Mouse (Mus musculus) frontal cortex, postnatal 25 days (tissue): ENCODE data around the gene Taf6l.
A peak's percentile ranks its signal among the peaks of the same experiment; 100 is the strongest.

Source experiments
- DNase-seq, 2 experiments: peaks; one replicate each; pipeline ENCODE4 v3.0.0; 2022; ENCODE audit warnings: low spot score in 2 of 2

Gene Taf6l

GRCm38 (mm10) chr19:8786008-8786781, at the start of gene Taf6l:
Taf6l (minus strand) TSS chr19:8786417.
- DNase-seq, result peak; percentile 84

- DNase-seq, result no peak
Observed at GRCm38 (mm10) chr19:8832971-8833370, 46.8 kb upstream of the Taf6l start.

- DNase-seq, result no peak
Observed at GRCm38 (mm10) chr19:8831262-8831661, 45.0 kb upstream of the Taf6l start.

GRCm38 (mm10) chr19:8830664-8831063, 44.4 kb upstream of the Taf6l start:
- DNase-seq, result no peak

GRCm38 (mm10) chr19:8829660-8830059, 43.4 kb upstream of the Taf6l start, which contains the start of gene AC129217.1:
AC129217.1 (plus strand) TSS chr19:8829773.
- no peak for DNase-seq

GRCm38 (mm10) chr19:8822696-8823095, 36.5 kb upstream of the Taf6l start:
- no peak for DNase-seq

- no peak for DNase-seq
Observed at GRCm38 (mm10) chr19:8821146-8821545, 34.9 kb upstream of the Taf6l start.

GRCm38 (mm10) chr19:8820424-8820956, 34.3 kb upstream of the Taf6l start:
- DNase-seq, result no peak

- peak; percentile 96 for DNase-seq
Observed at GRCm38 (mm10) chr19:8819596-8820423, 33.6 kb upstream of the Taf6l start, which contains the start of gene Hnrnpul2. Hnrnpul2 (plus strand) TSS chr19:8820010.

- DNase-seq, result peak; percentile 91 to 95
Observed at GRCm38 (mm10) chr19:8818801-8819595, 32.8 kb upstream of the Taf6l start, which contains the start of gene Ttc9c. Ttc9c (minus strand) TSS chr19:8819333.

GRCm38 (mm10) chr19:8818301-8818798, 32.1 kb upstream of the Taf6l start:
- DNase-seq, result no peak

- no peak for DNase-seq
Observed at GRCm38 (mm10) chr19:8817001-8817400, 30.8 kb upstream of the Taf6l start.

GRCm38 (mm10) chr19:8815812-8816211, 29.6 kb upstream of the Taf6l start:
- no peak for DNase-seq

GRCm38 (mm10) chr19:8806810-8807209, 20.6 kb upstream of the Taf6l start:
- no peak for DNase-seq

- DNase-seq, result no peak
Observed at GRCm38 (mm10) chr19:8803879-8804660, 17.9 kb upstream of the Taf6l start.

- DNase-seq, result no peak
Observed at GRCm38 (mm10) chr19:8803204-8803780, 17.1 kb upstream of the Taf6l start.

- peak; percentile 87 to 91 for DNase-seq
Observed at GRCm38 (mm10) chr19:8802130-8802821, 16.1 kb upstream of the Taf6l start, which contains the start of gene Zbtb3. Zbtb3 (plus strand) TSS chr19:8802555.

GRCm38 (mm10) chr19:8798947-8799315, 12.7 kb upstream of the Taf6l start:
- DNase-seq, result no peak

- peak; percentile 77 for DNase-seq
Observed at GRCm38 (mm10) chr19:8798264-8798946, 12.2 kb upstream of the Taf6l start, which contains the start of gene Polr2g. Polr2g (minus strand) TSS chr19:8798577.
